Mouse (Mus musculus) adrenal gland, adult 18-20 months (tissue): Measurements from ENCODE around the gene 6430548M08Rik. TPM values are rescaled to one million over a fixed set of nuclear protein-coding genes. Genes with fewer than 3 reads are reported as not detected.

Source experiments
- DNase-seq, 2 experiments: peaks; one replicate each; pipeline ENCODE4 v3.0.0; 2021 to 2022; ENCODE audit warnings: low spot score in 2 of 2
- total RNA-seq, 2 experiments: library from RNA; stranded (reverse); gene quantifications; 1 replicate in 1 of 2; 2 replicates in 1 of 2; pipeline ENCODE4 v1.2.3; 2021

The 6430548M08Rik gene
- total RNA-seq, 2 experiments from 2014 or later = 60.5 to 130 TPM

DNA sequence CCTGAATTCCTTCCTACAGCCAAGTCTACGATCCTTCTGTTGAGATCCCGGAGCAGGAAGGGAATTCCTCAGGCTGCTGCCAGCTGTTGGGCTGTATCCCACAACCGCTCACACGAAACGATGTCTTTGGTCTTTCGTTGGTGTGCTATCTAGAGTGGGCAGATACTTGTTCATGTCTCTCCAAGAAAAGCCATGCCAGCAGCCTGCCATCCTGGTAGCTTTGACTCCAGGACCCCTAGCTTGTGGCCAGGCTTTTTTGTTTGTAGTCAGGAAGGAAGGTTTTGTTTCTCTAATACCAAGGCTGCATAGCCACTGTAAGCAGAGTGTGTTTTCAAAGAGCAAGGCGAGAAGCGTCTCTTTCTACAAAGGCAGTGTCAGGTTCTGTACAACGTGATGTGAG, 10.0 kb upstream of the 6430548M08Rik start:
- no peak for DNase-seq

DNA sequence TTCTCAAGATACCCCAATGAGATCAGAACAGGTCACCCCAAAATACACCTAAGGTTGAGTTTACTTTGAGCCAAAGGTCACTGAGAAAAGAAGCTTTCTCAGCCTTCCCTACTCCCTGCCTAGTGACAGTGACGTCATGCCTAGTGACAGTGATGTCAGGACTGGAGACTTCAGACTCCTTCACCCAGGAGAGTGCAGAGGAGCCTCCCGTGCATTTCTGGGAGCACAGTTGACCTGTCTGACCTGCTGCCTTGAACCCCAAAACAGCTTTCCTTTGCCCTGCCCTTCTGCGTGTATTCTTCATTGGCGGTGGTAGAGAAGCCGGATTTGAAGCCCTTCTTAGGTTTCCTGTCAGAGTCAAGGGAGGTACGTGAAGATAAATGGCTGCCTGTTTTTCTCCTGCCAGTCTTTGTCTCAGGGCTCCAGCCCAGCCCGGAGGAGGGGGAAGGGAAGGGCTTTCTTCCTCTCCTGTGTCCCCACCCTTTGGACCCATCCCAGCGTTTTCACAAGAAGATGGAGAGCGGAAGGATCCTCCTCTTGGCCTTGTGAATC, 9.2 kb upstream of the 6430548M08Rik start:
- peak; percentile 57 to 77 for DNase-seq

DNA sequence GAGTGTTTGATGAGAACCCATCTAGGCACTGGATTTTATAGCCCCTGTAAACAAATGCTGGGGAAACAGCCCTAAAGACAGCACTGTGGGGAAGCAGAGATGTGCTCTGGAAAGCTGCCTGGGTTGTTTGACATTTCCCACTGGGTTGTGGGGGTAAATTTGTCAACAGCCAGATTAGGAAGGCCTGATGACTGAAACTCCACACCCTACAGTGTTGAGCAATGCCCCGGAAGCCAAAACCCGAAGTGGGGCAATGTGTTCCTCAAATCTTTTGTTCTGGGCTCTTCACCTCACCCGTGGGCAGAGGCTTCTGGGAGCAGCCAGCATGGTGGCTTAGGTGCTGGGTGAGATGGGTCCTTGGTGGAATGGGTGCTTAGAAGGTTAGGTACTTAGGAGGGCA, 4.8 kb upstream of the 6430548M08Rik start:
- no peak for DNase-seq

- no peak for DNase-seq
Measured at GRCm38 (mm10) chr8:120110966-120111365, 3.0 kb upstream of the 6430548M08Rik start.

DNA sequence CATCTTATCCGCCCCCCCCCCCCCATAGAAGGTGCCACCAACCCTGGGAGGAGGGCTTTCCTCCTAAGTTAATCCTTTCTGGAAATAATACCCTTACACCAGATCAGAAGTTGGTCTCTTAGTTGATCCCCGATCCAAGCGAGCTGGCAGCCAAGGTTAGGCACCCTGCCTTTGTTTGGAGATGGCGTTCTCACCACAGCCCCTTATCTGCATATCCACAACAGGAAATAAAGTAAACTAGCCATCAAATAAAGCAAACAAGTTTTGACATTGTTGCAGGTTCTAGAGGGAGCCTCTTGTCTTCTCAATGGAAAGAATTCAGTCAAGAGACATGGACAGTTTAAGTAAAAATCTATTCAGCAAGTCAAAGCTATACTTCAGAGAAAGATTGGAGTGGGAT, 2.6 kb upstream of the 6430548M08Rik start:
- DNase-seq = no peak

DNA sequence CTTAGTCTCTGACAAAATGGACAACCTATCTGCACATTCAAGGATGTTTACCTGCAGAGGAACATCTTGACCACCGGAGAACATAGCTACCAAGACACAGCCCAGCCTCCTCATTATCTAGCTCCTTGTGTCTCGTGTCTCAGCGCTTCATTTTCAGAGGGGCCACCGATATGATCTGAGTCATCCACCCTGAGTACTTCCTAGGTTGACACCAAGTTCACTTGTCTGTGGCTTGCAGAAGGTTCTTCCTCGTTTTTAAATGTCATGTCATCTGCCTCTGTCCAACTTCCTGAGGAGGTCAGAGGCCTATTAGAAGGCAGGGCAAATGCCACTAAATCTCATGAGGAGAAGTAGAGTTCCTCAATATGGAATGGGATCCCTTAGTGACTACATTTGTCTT, 1.4 kb upstream of the 6430548M08Rik start:
- no peak for DNase-seq

GRCm38 (mm10) chr8:120113306-120113705, 646 bp upstream of the 6430548M08Rik start:
- no peak for DNase-seq

DNA sequence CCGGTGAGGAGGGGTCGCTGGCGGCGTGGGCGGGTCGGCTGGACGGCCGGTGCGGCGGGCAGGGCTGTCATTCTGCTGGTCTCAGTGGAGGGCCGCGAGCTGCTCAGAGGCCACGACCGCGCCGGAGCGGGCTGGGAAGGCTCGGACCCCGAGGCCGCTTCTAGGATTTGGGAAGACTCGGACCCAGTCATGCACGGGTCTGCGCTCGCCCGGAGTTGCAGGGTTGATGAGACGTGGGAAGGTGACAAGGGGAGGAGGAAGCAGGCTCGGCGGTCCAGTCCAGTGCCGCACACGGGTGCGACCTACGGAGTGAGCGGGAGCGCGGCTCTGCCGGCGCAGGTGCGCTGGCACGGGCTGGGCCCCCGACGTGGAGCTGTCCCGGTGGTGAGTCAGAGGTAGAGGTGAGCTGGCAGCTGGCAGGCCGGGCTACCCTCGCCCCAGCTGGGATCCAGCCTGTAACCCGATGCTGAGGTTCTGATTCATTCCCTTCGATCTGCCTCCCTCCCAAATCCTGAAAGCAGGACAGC, 426 bp downstream of the 6430548M08Rik start:
- DNase-seq = peak in 1 of 2 experiments; percentile 53

DNA sequence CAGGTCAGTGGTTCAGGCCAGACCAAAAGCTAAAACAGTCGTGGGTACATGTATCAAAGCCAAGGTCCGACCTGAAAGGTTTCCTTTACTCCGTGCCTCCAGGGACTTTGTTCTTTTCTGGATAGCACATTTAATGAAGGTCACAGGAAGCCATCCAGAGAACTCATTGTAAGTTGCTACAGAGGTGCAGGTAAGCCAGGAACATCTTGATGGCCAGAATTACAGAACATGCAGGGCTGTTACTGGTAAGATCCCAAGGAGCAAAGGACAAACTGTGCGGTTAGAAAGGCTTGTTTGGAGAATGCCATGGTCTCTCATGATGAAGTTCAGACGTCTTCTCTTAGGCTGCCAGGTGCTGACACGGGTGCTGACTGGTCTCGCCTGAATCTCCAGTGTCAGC, 2.6 kb downstream of the 6430548M08Rik start:
- no peak for DNase-seq

DNA sequence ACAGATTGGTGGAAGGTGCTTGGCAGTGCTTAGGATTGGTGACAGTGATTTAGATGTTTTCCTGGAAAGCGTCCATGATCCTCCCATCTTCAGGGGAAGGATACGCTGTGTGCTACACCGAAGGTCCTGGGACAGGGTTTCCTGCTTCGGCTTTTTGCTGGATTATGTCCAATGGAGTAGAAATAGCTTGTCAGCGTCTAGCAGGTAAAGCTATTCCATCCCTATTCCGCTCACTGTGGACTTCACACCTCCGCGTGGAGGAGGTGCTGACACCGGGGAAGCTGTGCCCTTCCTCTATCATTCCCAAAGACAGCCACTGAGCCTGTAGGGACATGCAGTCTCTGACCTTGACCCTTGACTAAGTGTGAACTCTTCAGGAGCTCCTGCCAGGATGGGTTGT, 4.2 kb downstream of the 6430548M08Rik start:
- no peak for DNase-seq

DNA sequence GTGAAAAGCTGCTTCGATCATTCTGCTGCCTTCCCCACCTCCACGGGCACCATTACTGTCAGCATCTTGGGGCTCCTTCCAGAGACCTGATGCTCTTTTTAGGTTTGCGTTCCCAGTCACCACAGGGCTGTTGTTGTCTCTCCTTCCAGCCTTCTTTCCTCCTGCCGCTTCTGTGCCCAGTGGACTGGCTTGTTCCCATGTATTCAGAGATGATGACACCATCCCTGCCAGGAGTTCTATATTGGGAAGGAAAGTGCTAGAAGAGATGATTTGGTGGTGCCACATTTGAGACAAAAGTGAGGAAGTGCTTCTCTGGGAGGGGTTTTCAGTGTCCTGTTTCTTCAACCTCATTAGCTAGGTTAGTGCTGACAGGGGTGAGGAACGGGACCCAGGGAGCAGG, 4.9 kb downstream of the 6430548M08Rik start:
- no peak for DNase-seq

- DNase-seq = no peak
Measured at GRCm38 (mm10) chr8:120119429-120119828, 5.5 kb downstream of the 6430548M08Rik start.

DNA sequence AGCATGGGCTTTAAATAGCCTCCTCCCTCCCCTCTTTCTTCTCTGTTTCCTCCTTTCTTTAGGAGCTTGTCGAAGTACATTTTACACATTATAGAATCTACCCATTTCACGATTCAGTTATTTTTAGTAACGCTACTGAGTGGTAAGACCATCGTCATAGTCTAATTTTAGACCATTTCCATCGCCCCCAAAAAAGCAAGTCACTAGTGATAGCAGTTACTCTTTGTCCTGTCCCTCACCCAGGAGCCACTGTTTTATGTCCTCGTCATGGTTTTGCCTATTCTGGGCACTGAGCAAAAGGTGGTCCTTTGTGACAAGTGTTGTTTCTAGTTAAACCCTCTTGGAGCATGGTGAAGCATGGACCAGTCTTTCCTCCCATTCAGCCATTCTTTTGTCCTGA, 6.0 kb downstream of the 6430548M08Rik start:
- no peak for DNase-seq

- peak in 1 of 2 experiments; percentile 52 for DNase-seq
Measured at GRCm38 (mm10) chr8:120120951-120121350, 7.0 kb downstream of the 6430548M08Rik start.

DNA sequence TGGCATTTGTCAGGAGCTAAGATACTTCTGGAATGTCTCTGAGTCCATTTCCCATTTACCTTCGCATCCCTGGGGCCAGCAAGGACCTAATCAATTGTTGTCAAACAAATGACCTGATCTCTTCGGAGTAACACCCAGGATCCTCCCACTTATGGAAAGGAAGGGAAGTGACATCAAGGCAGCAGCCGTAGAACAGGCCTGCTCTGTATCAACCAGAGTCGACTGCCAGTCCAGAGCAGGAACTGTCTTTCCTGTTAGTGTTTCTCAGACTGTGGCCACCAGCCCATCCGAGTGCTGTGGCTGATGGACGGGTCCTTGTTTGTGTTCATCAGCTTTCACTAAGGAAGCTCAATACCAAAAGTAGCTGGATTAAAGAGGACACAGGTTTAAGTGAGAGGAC, 10.3 kb downstream of the 6430548M08Rik start:
- no peak for DNase-seq

GRCm38 (mm10) chr8:120124836-120125389, 11.0 kb downstream of the 6430548M08Rik start:
- DNase-seq = no peak

DNA sequence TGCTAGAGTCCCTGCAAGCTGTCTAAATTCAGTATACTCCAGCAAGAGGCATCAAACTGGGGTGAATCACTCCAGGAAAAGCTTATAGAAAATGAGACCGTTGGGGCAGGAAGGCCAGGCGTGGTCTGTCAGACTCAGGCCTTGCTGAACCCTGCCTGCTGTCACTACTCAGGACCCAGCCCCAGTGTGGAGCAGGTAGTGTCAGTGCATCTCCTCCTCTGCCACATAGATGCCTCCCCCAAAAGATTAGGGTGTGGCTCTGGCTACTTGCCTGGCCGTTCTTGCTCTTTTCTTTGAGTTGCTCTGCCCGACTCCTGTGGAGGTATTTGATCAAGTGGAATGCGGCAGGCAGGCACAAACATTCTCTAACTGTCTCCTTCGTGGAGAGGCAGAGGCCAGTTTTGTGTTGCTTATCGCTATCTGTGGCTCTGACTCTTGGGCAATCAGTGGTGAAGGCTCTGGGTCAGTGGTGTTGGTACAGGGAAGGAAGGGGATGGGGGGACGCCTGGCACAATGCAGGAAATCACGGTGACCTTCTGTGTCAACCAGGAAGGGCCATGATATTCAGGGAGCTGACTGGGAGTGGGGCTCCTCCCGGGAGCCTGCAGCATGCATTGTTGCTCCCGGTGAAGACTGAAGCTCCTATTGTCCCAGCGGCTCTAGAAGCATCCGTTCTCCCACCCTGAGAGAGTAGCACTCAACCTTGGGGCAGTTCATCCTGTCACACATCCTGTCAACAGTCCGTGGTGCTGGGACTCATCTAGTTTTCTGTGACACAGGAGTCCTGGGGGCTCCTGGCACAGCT, 12.6 kb downstream of the 6430548M08Rik start:
- no peak for DNase-seq

GRCm38 (mm10) chr8:120129547-120129946, 15.6 kb downstream of the 6430548M08Rik start:
- DNase-seq = no peak

DNA sequence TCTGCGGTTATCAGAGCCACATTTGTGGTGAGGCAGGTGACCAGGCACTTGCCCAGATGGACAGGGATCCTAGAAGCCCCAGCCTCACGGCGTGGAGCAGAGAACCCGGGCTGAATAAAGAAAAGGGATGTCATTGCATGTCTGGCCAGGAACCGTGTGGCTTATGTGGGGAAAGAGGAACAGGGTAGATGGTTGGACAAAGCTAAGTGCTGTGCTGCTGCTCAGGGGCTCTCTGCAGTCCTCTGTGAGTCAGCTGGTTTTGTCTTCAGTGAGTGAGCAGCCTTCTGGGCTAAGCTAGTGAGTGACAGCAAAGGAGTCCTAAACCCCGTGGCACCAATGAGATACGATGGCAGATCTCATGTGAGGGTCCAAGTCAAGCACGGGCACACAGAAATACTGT, 17.2 kb downstream of the 6430548M08Rik start:
- no peak for DNase-seq

DNA sequence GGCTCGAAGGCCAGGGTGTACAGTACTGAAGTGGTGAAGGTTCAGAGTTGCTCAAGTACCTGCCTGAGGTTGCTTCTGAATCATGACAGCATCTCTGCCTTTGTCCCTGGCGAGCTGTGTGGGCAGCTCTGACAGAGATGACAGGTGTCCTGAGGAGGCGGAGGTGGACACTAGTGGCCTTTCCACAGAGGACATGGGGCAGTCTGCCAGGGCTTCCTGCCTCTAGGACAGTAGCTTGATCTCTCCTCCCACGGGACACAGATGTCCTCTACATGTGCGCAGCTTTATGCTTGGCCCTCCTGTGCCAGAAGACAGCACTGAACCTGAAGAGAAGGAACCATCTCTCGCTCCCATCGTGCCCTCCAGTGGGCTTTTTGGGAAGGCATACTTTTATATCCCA, 19.2 kb downstream of the 6430548M08Rik start:
- no peak for DNase-seq

DNA sequence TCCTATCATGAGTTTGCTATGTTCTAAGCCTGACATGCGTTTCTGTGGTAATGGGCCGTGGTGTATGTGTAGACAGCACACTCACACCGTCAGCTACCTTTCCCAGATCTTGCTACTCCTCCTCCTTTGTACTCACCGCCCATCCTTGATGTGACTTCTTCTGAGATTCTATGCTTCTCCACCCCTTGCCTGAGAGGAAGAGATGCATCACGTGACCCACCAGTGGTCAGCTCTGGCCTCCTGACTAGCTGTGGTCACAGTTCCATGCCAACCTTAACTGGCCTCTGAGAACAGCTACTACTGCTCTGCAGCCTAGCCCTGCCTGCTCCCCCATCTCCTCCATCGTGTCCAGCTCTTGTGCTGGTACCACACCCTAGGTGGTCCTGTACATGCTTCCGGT, 21.7 kb downstream of the 6430548M08Rik start:
- DNase-seq = no peak

- no peak for DNase-seq
Measured at GRCm38 (mm10) chr8:120136618-120137017, 22.7 kb downstream of the 6430548M08Rik start.
